Mouse (Mus musculus) heart, embryonic 11.5 days (tissue): Measurements from ENCODE around the gene Aurka. TPM values are rescaled to one million over a fixed set of nuclear protein-coding genes. Genes with fewer than 3 reads are reported as not detected.

Source experiments
- ATAC-seq: fragments of 200-750 bp; cut with Nextera tagmentation; replicated peaks from 2 replicates; pipeline ENCODE4 v1.8.0; 2017; ENCODE audit warnings: moderate library complexity; ENCODE audit not compliant: insufficient number of reproducible peaks, low FRiP score, low TSS enrichment
- H3K27ac ChIP-seq: fragments of 300-500 bp; sonication (generic); 2 replicates; pipeline ENCODE4 v1.5.1; 2014; ENCODE audit warnings: mild to moderate bottlenecking, low read depth, low read length
- H3K27me3 ChIP-seq: fragments of 300-500 bp; sonication (generic); 2 replicates; pipeline ENCODE4 v1.6.1; 2014; ENCODE audit warnings: mild to moderate bottlenecking, low read length, mixed read lengths; ENCODE audit not compliant: control insufficient read depth, insufficient read depth
- H3K36me3 ChIP-seq: fragments of 300-500 bp; sonication (generic); 2 replicates; pipeline ENCODE4 v1.6.1; 2014; ENCODE audit warnings: mild to moderate bottlenecking, low read length, moderate library complexity, mixed read lengths; ENCODE audit not compliant: control insufficient read depth, insufficient read depth
- H3K4me1 ChIP-seq: fragments of 300-500 bp; sonication (generic); 2 replicates; pipeline ENCODE4 v1.6.1; 2014; ENCODE audit warnings: low read length; ENCODE audit not compliant: control insufficient read depth, insufficient read depth
- H3K4me2 ChIP-seq: fragments of 300-500 bp; sonication (generic); 2 replicates; pipeline ENCODE4 v1.6.1; 2014; ENCODE audit warnings: mild to moderate bottlenecking, moderate library complexity
- H3K4me3 ChIP-seq: fragments of 300-500 bp; sonication (generic); 2 replicates; pipeline ENCODE4 v1.5.1; 2014; ENCODE audit warnings: low read depth, low read length
- H3K9ac ChIP-seq: fragments of 300-500 bp; sonication (generic); 2 replicates; pipeline ENCODE4 v1.6.1; 2014; ENCODE audit warnings: mild to moderate bottlenecking, low read depth, low read length, moderate library complexity
- H3K9me3 ChIP-seq: fragments of 300-500 bp; sonication (generic); replicated peaks from 2 replicates; pipeline ENCODE4 v1.6.1; 2016; ENCODE audit warnings: low read length; ENCODE audit not compliant: control insufficient read depth
- WGBS: fragments of 180-500 bp; shearing (Covaris S2); extraction: QIAGEN DNeasy Blood & Tissue Kit; methylation state at CpG from one replicate; pipeline ENCODE4 v1.1.7; 2014; ENCODE audit not compliant: insufficient replicate concordance; 5-methylcytosine and 5-hydroxymethylcytosine counted together
- polyA plus RNA-seq: library from polyadenylated mRNA; unstranded; fragments of >200 nt; fragmentation: Nextera tagmentation; extraction: Ambion mirVana; gene quantifications from 2 replicates; pipeline ENCODE4 v1.2.1, GENCODE M21; 2014

Gene Aurka
- polyA plus RNA-seq, 1 experiment from 2014 or later, result 112 TPM

GRCm38 (mm10) chr2:172348297-172348950 lies 21.9 kb downstream of the Aurka start:
- Histone ChIP-seq H3K4me1 (peaks cover 32% of the 10 kb centered on the region), H3K27ac (peak overlapping the region; percentile 92), H3K27me3 (no peaks in the 10 kb centered on the region), H3K4me2 (peak overlapping the region; percentile 50), H3K36me3 (peaks cover 3% of the 10 kb centered on the region; the same call in 1 of the 2 replicates), H3K9me3 (no peaks in the 10 kb centered on the region), H3K9ac (peak overlapping the region; percentile 59; the same call in 1 of the 2 replicates), H3K4me3 (peak overlapping the region; percentile 61)
- WGBS, result 19% methylated on average over 3 of the region's 3 CpGs
- ATAC-seq, result peak; percentile 67

- H3K27ac ChIP-seq, result peak overlapping the region; percentile 92
- H3K36me3 ChIP-seq, result no peaks in the 10 kb centered on the region
- H3K27me3 ChIP-seq, result no peaks in the 10 kb centered on the region
- peak overlapping the region; percentile 61 for H3K4me3 ChIP-seq
- ATAC-seq, result peak; percentile 50
- H3K4me2 ChIP-seq, result peak overlapping the region; percentile 78
- H3K9me3 ChIP-seq, result no peaks in the 10 kb centered on the region
- peak overlapping the region; percentile 73; the same call in 1 of the 2 replicates for H3K9ac ChIP-seq
- WGBS, result 48% methylated on average over 8 of the region's 8 CpGs
- H3K4me1 ChIP-seq, result peaks cover 32% of the 10 kb centered on the region
Measured at GRCm38 (mm10) chr2:172346933-172347611, 23.3 kb downstream of the Aurka start.

- Histone ChIP-seq H3K4me3 (peak overlapping the region; percentile 61), H3K9ac (peak overlapping the region; percentile 73), H3K27ac (peak overlapping the region; percentile 92), H3K27me3 (no peaks in the 10 kb centered on the region), H3K36me3 (no peaks in the 10 kb centered on the region), H3K4me1 (peaks cover 32% of the 10 kb centered on the region), H3K4me2 (peak overlapping the region; percentile 78), H3K9me3 (no peaks in the 10 kb centered on the region)
- WGBS, result 6% methylated on average over 31 of the region's 31 CpGs
- ATAC-seq, result no peak
Measured at GRCm38 (mm10) chr2:172346034-172346929, 24.1 kb downstream of the Aurka start.

- Histone ChIP-seq H3K4me1 (peaks cover 24% of the 10 kb centered on the region), H3K36me3 (no peaks in the 10 kb centered on the region), H3K9ac (peak within 1 kb of the TSS; percentile 73), H3K4me2 (peak within 1 kb of the TSS; percentile 78), H3K27me3 (no peaks in the 10 kb centered on the region), H3K9me3 (no peaks in the 10 kb centered on the region), H3K27ac (peak within 1 kb of the TSS; percentile 92), H3K4me3 (peak within 1 kb of the TSS; percentile 61)
- WGBS, result under 1% methylated on average over 35 of the region's 35 CpGs
- peak; percentile 93 for ATAC-seq
Measured at GRCm38 (mm10) chr2:172345258-172345738, 25.0 kb downstream of the Aurka start, which contains the start of gene Fam210b. Fam210b (plus strand) TSS chr2:172345565.

GRCm38 (mm10) chr2:172344669-172345068 lies 25.7 kb downstream of the Aurka start:
- H3K4me1 ChIP-seq, result peaks cover 24% of the 10 kb centered on the region
- WGBS, result 36% methylated on average over 5 of the region's 5 CpGs
- peak overlapping the region; percentile 61 for H3K4me3 ChIP-seq
- peak overlapping the region; percentile 10; the same call in 1 of the 2 replicates for H3K9ac ChIP-seq
- H3K36me3 ChIP-seq, result no peaks in the 10 kb centered on the region
- peak overlapping the region; percentile 70 for H3K27ac ChIP-seq
- H3K4me2 ChIP-seq, result peak overlapping the region; percentile 78
- no peak for ATAC-seq
- no peaks in the 10 kb centered on the region for H3K27me3 ChIP-seq
- H3K9me3 ChIP-seq, result no peaks in the 10 kb centered on the region

- H3K27me3 ChIP-seq, result no peaks in the 10 kb centered on the region
- no peak for ATAC-seq
- H3K9me3 ChIP-seq, result no peaks in the 10 kb centered on the region
- no peak overlapping the region for H3K4me2 ChIP-seq
- H3K4me3 ChIP-seq, result no peak overlapping the region
- no peak overlapping the region for H3K9ac ChIP-seq
- 92% methylated on average over 7 of the region's 7 CpGs for WGBS
- H3K27ac ChIP-seq, result no peak overlapping the region
- H3K4me1 ChIP-seq, result peaks cover 18% of the 10 kb centered on the region
- no peaks in the 10 kb centered on the region for H3K36me3 ChIP-seq
Measured at GRCm38 (mm10) chr2:172343751-172344150, 26.6 kb downstream of the Aurka start.

- H3K27ac ChIP-seq, result no peak overlapping the region
- no peak overlapping the region for H3K4me3 ChIP-seq
- no peak overlapping the region for H3K4me2 ChIP-seq
- H3K27me3 ChIP-seq, result no peaks in the 10 kb centered on the region
- H3K9ac ChIP-seq, result no peak overlapping the region
- 0 out of 2 replicates have a peak, but pooled peaks cover 4% of the 10 kb centered on the region for H3K4me1 ChIP-seq
- 51% methylated on average over 5 of the region's 5 CpGs for WGBS
- H3K9me3 ChIP-seq, result no peaks in the 10 kb centered on the region
- ATAC-seq, result no peak
- no peaks in the 10 kb centered on the region for H3K36me3 ChIP-seq
Measured at GRCm38 (mm10) chr2:172341606-172342005, 28.7 kb downstream of the Aurka start.

GRCm38 (mm10) chr2:172340936-172341335 lies 29.4 kb downstream of the Aurka start:
- no peak for ATAC-seq
- no peak overlapping the region for H3K9ac ChIP-seq
- WGBS, result 43% methylated on average over 3 of the region's 3 CpGs

More at GRCm38 (mm10) chr2:172340936-172341335, 29.4 kb downstream of the Aurka start:
- no peak overlapping the region for H3K4me3 ChIP-seq
- H3K9me3 ChIP-seq, result no peaks in the 10 kb centered on the region
- no peaks in the 10 kb centered on the region for H3K36me3 ChIP-seq
- H3K27ac ChIP-seq, result no peak overlapping the region
- no peaks in the 10 kb centered on the region for H3K27me3 ChIP-seq
- no peak overlapping the region for H3K4me2 ChIP-seq
- H3K4me1 ChIP-seq, result 0 out of 2 replicates have a peak, but pooled peaks cover 4% of the 10 kb centered on the region
